Mouse (Mus musculus) liver, embryonic 11.5 days (tissue): ENCODE data around the gene Ggps1. TPM values are rescaled to one million over a fixed set of nuclear protein-coding genes. Genes with fewer than 3 reads are reported as not detected.
"Not testable (repeated sequence)": the region's sequence is repeated elsewhere in the genome, so short reads cannot be mapped to it uniquely, and the experiment has no call there.

Experiments
- ATAC-seq: fragments of 200-750 bp; cut with Nextera tagmentation; replicated peaks from 2 replicates; pipeline ENCODE4 v1.8.0; 2017; ENCODE audit warnings: moderate number of reproducible peaks, mild to moderate bottlenecking, moderate TSS enrichment, moderate library complexity; ENCODE audit not compliant: low FRiP score
- DNase-seq: peaks from one replicate; pipeline ENCODE4 v3.0.0-alpha.2; 2017; ENCODE audit warnings: low spot score
- H3K27ac ChIP-seq: fragments of 300-500 bp; sonication (generic); 2 replicates; pipeline ENCODE4 v1.5.1; 2014; ENCODE audit warnings: mild to moderate bottlenecking, low read depth, low read length, control low read depth
- H3K27me3 ChIP-seq: fragments of 300-500 bp; sonication (generic); replicated peaks from 2 replicates; pipeline ENCODE4 v1.6.1; 2014; ENCODE audit warnings: low read length, mixed read lengths; ENCODE audit not compliant: control insufficient read depth, insufficient read depth
- H3K36me3 ChIP-seq: fragments of 300-500 bp; sonication (generic); 2 replicates; pipeline ENCODE4 v1.6.1; 2014; ENCODE audit warnings: mild to moderate bottlenecking, low read length, moderate library complexity, mixed read lengths; ENCODE audit not compliant: control insufficient read depth, insufficient read depth
- H3K4me1 ChIP-seq: fragments of 300-500 bp; sonication (generic); replicated peaks from 2 replicates; pipeline ENCODE4 v1.6.1; 2014; ENCODE audit warnings: low read length, mixed read lengths; ENCODE audit not compliant: control insufficient read depth, insufficient read depth
- H3K4me2 ChIP-seq: fragments of 300-500 bp; sonication (generic); 2 replicates; pipeline ENCODE4 v1.6.1; 2014; ENCODE audit warnings: mild to moderate bottlenecking, control low read depth, moderate library complexity
- H3K4me3 ChIP-seq: fragments of 300-500 bp; sonication (generic); 2 replicates; pipeline ENCODE4 v1.5.1; 2014; ENCODE audit warnings: low read depth, low read length, control low read depth
- H3K9ac ChIP-seq: fragments of 300-500 bp; sonication (generic); 2 replicates; pipeline ENCODE4 v1.6.1; 2014; ENCODE audit warnings: low read depth, low read length, control low read depth
- H3K9me3 ChIP-seq: fragments of 300-500 bp; sonication (generic); 2 replicates; pipeline ENCODE4 v1.6.1; 2016; ENCODE audit warnings: low read length, inconsistent platforms, mixed read lengths; ENCODE audit not compliant: control insufficient read depth
- WGBS: fragments of 180-500 bp; shearing (Covaris S2); extraction: QIAGEN DNeasy Blood & Tissue Kit; methylation state at CpG from one replicate; pipeline ENCODE4 v1.1.7; 2014; 5-methylcytosine and 5-hydroxymethylcytosine counted together
- polyA plus RNA-seq: library from polyadenylated mRNA; unstranded; fragments of >200 nt; fragmentation: Nextera tagmentation; extraction: Ambion mirVana; gene quantifications from 2 replicates; pipeline ENCODE4 v1.2.1, GENCODE M21; 2014

Ggps1 gene
- polyA plus RNA-seq, 1 experiment from 2014 or later = 27.4 TPM

DNA sequence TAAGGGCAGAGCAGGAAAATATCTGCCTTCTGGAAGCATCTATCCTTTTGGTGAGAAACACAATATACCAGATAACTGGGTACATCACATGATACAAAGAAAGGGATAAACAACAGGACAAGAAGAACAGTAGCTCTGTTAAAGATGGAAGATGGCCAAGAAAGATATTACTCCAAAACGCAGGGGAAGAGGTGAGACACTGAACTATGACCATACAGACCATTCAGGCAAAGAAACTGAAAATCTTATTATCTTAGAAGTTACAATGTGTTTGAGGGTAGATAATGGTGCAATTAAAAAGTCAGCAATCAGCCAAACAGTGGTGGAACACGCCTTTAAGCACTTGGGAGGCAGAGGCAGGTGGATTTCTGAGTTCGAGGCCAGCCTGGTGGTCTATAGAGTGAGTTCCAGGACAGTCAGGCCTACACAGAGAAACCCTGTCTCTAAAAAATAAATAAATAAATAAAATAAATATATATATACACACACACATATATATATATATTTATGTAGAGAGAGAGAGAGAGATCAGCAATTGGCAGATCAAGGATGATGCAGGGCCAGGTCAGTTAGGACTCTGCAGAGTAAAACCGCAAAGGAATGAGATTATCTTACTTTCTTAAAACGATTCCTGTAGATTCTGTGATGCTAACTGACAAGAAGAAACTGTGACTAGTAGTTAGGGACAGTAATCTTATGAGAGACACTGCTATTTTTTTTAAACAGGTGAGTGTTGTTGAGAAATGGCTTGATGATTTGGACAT is 29.8 kb downstream of the Ggps1 start:
- Histone ChIP-seq H3K4me1 (peaks cover 32% of the 10 kb centered on the region), H3K9ac (no peak overlapping the region), H3K9me3 (no peaks in the 10 kb centered on the region), H3K4me2 (peak overlapping the region; percentile 50), H3K27ac (peak overlapping the region; percentile 91), H3K4me3 (no peak overlapping the region), H3K27me3 (no peaks in the 10 kb centered on the region), H3K36me3 (no peaks in the 10 kb centered on the region; the same call in 1 of the 2 replicates)
- DNase-seq (no peak), ATAC-seq (peak; percentile 81)
- WGBS = 52% methylated on average over 5 of the region's 5 CpGs

DNA sequence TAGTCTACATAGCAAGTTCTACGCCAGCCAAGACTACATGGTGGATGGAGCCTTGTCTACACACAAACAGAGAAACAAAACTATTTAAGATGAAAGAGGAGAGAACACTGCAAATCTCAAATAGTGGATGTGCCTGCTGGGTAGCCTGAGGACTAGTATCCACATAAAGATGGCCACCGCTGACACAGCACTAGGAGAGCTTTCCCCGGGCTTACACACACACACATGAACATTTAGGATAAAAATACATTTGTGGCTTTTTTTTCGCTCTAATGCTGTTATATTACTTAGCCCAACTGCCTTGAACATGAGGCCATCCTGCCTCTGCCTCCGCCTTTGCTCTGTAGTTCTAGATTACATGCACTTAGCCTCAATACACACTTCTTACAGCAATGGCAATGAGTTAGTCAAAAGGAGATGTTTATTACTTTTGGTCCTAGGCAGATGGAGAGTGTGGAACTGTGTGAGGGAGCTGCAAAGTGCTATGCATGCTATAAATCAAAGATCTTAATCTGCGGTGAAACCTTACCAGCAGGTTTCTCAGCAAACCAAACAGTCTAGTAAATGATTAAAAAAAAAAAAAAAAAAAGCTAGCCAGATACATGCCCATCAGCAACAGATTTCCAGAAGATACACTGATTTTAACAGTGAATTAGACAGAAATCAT is 37.0 kb downstream of the Ggps1 start:
- no peaks in the 10 kb centered on the region for H3K9me3 ChIP-seq
- H3K9ac ChIP-seq = no peak overlapping the region
- H3K4me1 ChIP-seq = peaks cover 9% of the 10 kb centered on the region
- WGBS = 88% methylated on average over 6 of the region's 6 CpGs
- peaks cover 10% of the 10 kb centered on the region for H3K36me3 ChIP-seq
- DNase-seq (no peak), ATAC-seq (no peak)
- no peak overlapping the region for H3K27ac ChIP-seq
- no peak overlapping the region for H3K4me2 ChIP-seq
- H3K4me3 ChIP-seq = no peak overlapping the region
- no peaks in the 10 kb centered on the region for H3K27me3 ChIP-seq

DNA sequence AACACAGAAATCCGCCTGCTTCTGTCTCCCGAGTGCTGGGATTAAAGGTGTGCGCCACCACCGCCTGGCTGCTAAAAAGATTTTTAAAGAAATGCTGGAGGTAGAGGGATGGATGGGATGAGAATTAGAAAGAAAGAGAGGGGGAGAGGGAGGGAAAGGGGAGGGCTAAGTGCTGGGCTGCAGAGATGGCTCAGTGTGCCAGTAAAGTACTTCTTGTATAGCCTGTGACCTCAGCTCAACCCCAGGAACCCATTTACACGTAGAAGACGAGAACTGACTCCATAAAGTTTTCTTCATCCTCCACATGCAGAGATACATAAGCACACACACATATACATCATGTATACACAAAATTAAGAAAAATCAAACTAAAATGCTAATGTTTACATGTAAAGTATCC is 37.7 kb downstream of the Ggps1 start:
- no peak overlapping the region for H3K4me3 ChIP-seq
- H3K4me2 ChIP-seq = no peak overlapping the region
- DNase-seq (no peak), ATAC-seq (no peak)
- H3K36me3 ChIP-seq = peaks cover 10% of the 10 kb centered on the region
- 92% methylated on average over 6 of the region's 6 CpGs for WGBS
- H3K27ac ChIP-seq = no peak overlapping the region
- no peaks in the 10 kb centered on the region for H3K9me3 ChIP-seq
- H3K4me1 ChIP-seq = peaks cover 3% of the 10 kb centered on the region; the same call in 1 of the 2 replicates
- no peaks in the 10 kb centered on the region for H3K27me3 ChIP-seq
- H3K9ac ChIP-seq = no peak overlapping the region

DNA sequence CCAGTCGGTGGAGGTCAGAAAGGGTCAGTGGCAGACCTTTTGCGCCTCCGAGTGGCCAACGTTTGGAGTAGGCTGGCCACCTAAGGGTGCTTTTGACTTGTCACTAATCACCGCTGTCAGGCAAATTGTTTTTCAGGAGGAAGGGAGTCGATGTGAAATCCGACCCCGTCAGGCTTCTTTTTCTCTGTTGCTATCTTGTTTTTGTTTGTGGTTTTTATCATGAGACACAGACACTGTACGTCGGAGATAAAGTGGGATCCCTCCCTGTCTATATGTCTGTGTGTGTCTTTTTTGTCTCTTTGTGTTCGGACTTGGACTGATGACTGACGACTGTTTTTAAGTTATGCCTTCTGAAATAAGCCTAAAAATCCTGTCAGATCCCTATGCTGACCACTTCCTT is 41.9 kb downstream of the Ggps1 start:
- not testable (repeated sequence) for H3K4me3 ChIP-seq, H3K27ac ChIP-seq, H3K36me3 ChIP-seq, H3K9ac ChIP-seq, H3K9me3 ChIP-seq, H3K27me3 ChIP-seq, H3K4me2 ChIP-seq, DNase-seq
- WGBS = 10% methylated on average over 6 of the region's 12 CpGs
- peaks cover 15% of the 10 kb centered on the region; the same call in 1 of the 2 replicates for H3K4me1 ChIP-seq
- ATAC-seq = peak; percentile 56; the same call in 1 of the 2 replicates

DNA sequence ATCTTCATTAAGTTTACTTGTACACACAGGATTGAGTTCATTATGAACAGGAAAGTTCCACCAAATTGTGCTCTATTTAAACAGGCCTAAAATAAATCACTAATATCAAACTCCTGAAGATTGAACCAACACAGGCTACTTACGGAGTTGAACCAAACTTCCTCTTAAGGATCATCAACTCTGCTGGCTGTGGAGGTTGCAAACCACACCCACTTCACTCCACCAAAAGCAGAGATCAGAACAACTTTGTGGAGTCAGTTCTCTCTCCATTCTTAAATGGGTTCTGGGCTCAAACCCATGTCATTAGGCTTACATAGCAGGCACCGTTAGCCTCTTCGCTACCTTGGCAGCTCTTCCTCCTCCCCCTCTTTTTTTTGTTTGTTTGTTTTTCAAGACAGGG is 44.4 kb downstream of the Ggps1 start:
- WGBS = 80% methylated on average over 3 of the region's 3 CpGs
- DNase-seq (no peak), ATAC-seq (no peak; the same call in 1 of the 2 replicates)
- Histone ChIP-seq H3K4me1 (peaks cover 15% of the 10 kb centered on the region; the same call in 1 of the 2 replicates), H3K9me3 (no peaks in the 10 kb centered on the region), H3K27ac (peak overlapping the region; percentile 67), H3K36me3 (peaks cover 7% of the 10 kb centered on the region), H3K4me3 (no peak overlapping the region), H3K27me3 (no peaks in the 10 kb centered on the region), H3K4me2 (no peak overlapping the region; the same call in 1 of the 2 replicates), H3K9ac (no peak overlapping the region)

- Histone ChIP-seq H3K27ac (peak overlapping the region; percentile 67), H3K4me2 (peak overlapping the region; percentile 37), H3K9me3 (no peaks in the 10 kb centered on the region), H3K36me3 (peaks cover 9% of the 10 kb centered on the region), H3K27me3 (no peaks in the 10 kb centered on the region), H3K4me1 (peaks cover 15% of the 10 kb centered on the region; the same call in 1 of the 2 replicates), H3K4me3 (no peak overlapping the region), H3K9ac (no peak overlapping the region)
- ATAC-seq (peak; percentile 91), DNase-seq (no peak)
Measured at GRCm38 (mm10) chr13:14018283-14018682, 45.0 kb downstream of the Ggps1 start.

DNA sequence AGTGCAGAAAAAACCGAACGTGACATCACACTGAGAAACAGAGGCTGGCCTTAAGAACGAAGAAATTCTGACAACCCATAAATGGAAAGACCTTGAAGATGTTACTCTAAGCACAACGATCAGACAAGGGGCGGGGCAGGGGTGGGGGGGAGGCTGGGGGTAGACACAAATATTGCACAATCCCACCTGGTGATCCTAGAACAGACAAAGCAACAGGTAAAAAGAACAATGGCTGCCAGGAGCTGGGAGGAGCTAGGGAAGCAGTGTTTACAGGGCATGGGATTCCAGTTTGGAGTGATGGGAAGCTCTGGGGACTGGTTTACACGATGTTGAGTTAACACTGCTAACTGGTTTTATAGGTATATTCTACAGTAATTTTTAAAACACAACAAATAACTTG is 47.7 kb downstream of the Ggps1 start:
- Histone ChIP-seq H3K9me3 (no peaks in the 10 kb centered on the region), H3K36me3 (peaks cover 11% of the 10 kb centered on the region), H3K27me3 (no peaks in the 10 kb centered on the region), H3K4me1 (peaks cover 18% of the 10 kb centered on the region), H3K4me3 (no peak overlapping the region), H3K27ac (no peak overlapping the region), H3K4me2 (no peak overlapping the region), H3K9ac (no peak overlapping the region)
- WGBS = 90% methylated on average over 6 of the region's 6 CpGs
- DNase-seq (no peak), ATAC-seq (no peak)

DNA sequence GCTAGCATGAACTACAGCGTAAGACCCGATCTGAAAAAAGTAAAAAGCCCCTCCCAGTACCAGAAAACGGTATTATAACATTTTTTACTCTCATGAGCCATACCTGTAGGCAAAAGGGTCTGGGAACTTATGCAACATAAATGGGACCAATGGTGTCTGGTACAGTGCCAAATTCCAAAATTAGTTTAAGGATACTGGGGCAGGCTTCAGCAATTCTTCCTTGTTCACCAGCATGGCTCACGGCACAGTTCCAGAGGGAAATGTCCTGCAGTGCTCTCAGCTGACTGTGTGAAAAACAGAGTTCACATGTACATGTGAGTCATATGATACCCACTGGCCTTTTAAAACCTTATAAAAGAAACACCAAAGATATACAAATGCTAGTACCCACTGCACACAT is 48.7 kb downstream of the Ggps1 start:
- ATAC-seq = no peak

More for the DNA sequence above, 48.7 kb downstream of the Ggps1 start:
- Histone ChIP-seq H3K27me3 (no peaks in the 10 kb centered on the region), H3K4me1 (peaks cover 16% of the 10 kb centered on the region), H3K4me2 (no peak overlapping the region), H3K4me3 (no peak overlapping the region), H3K27ac (no peak overlapping the region), H3K36me3 (peaks cover 11% of the 10 kb centered on the region), H3K9ac (no peak overlapping the region), H3K9me3 (no peaks in the 10 kb centered on the region)
- WGBS = 91% methylated on average over 4 of the region's 4 CpGs
- DNase-seq = no peak
